Mouse (Mus musculus): Measurements from ENCODE around the gene Adss.
"Not testable (repeated sequence)": the region's sequence is repeated elsewhere in the genome, so short reads cannot be mapped to it uniquely, and the experiment has no call there.

DNA sequence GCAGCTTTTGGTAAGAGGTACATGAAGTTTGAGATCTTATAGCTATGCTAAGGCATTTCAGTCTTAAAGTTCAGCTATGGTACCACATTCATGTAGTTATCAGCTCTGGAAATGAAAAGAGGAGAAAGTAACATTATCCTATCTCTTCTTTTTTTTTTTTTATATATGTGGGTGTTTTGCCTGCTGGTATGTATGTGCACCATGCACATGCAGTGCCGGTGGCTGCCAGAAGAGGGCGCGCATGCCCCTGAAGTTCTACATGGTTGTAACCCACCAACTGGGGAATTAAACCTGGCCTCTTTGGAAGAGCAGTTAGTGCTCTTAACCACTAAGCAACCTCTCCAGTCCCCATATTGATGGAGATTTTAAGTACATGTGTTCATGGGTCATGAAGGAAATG is 49.5 kb upstream of the Adss start:
- TF ChIP-seq CHD2 (IDR thresholded peaks at IDR 0.05; ENCODE audit: low read length); GABPA (IDR thresholded peaks at IDR 0.05; ENCODE audit: low read depth, low read length); ELF1 (IDR thresholded peaks at IDR 0.05; ENCODE audit: low read depth, low read length); ZKSCAN1 (IDR thresholded peaks at IDR 0.05; ENCODE audit: low read depth, low read length); ZMIZ1 (IDR thresholded peaks at IDR 0.05; ENCODE audit: low read depth, low read length); JUND (IDR thresholded peaks at IDR 0.05; ENCODE audit: low read depth, low read length): not testable (repeated sequence)
- TF ChIP-seq CTCF (IDR thresholded peaks at IDR 0.05 in 2 of 3, conservative IDR thresholded peaks at IDR 0.05 in 1 of 3; ENCODE audit: control insufficient read depth in 1 of 3, insufficient read depth in 1 of 3, low read depth in 2 of 3, low read length in 3 of 3, poor library complexity in 1 of 3, severe bottlenecking in 1 of 3), result peak; percentile 46 to 62 (median 50)
- peak; percentile 46; the same call in 1 of the 2 replicates for TF ChIP-seq ZNF384 (IDR thresholded peaks at IDR 0.05; ENCODE audit: low read depth, low read length)

Measured in MEL (cell line).